Mouse (Mus musculus): Measurements from ENCODE around the gene Nol10. TPM values are rescaled to one million over a fixed set of nuclear protein-coding genes. Genes with fewer than 3 reads are reported as not detected.

Gene Nol10
- total RNA-seq (2021): 10 to 100 TPM; 19.7 to 20.7 TPM
- long read RNA-seq, experiment 1, transcript Nol10-201 (21 exons, 3,021 nt): major isoform, 12 of 14 reads
- long read RNA-seq, experiment 1, partial matches to known transcripts: 1 of 14 reads
- long read RNA-seq, experiment 1, other reads (novel, unspliced or antisense): 1 of 14 reads
- long read RNA-seq, experiment 2, transcript Nol10-201 (21 exons, 3,021 nt): major isoform, 11 of 16 reads
- long read RNA-seq, experiment 2, partial matches to known transcripts: 0 of 16 reads
- long read RNA-seq, experiment 2, other reads (novel, unspliced or antisense): 5 of 16 reads

DNA sequence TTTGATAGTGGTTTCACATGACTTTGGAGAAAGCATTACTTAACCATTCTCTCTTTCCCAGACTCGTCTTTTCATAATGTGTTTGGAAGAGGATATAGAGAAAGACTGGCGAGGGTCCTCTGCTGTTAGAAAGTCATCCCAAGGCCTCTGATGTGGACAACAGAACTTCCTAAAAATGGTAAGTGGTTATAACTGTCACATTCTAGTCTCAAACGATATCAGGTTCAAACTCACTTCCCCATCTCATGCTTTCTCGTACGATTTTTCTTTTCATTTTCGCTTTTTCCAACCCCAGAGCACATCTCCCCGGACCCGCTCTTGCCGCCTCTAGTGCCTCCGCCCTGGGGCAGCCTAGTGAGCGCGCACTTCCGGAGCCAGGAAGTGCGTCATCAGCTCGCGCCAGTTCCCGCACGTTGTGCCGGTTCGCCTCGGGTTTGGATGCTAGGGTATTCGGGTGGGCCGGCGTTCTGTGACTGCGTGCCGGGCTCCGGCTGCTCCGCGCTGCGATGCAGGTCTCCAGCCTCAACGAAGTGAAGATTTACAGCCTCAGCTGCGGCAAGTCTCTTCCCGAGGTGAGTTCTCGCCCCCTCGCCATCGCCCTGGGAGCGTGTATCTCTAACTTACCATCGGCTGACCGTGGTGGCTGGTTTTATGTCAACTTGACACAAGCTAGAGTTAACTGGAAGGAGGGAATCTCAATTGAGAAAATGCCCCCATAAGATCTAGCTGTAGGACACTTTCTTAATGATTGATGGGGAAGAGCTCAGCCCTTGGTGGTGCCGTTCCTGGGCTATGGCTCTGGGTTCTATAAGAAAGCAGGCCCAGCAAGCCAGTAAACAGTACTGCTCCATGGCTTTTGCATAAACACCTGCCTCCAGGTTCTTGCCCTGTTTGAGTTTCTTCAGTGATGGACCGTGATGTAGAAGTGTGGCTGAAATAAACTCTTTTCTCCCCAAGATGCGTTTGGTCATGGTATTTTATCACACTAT, at the start of gene Nol10:
TSS of gene Nol10 (plus strand) at position 411 of the 989 bp plus-strand sequence.
- no peak for TF ChIP-seq CTCF (conservative IDR thresholded peaks at IDR 0.05)
- DNase-seq (ENCODE audit: low spot score in 2 of 2): peak; percentile 88 to 93
- Histone ChIP-seq H3K27ac (peak within 1 kb of the TSS; percentile 92), H3K4me3 (peak within 1 kb of the TSS; percentile 90)

DNA sequence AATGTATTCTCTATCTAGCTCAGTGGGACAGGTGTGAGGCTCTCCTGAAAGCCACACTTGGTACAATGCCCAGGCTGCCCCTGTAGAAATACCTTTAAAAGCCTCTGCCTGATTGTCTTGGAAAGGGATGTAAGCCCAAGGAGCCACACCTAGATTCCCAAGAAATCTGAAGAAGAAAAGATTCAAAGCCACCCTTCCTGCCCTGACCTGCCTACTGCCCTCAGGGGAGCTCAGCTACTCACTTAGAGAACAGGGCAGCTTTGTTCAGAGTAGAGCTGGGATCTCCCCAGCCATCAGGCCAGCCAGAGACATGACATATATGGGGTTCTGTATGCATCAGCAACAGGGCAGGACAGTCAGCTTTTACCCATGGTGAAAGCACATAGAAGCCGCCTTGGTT, 48.4 kb upstream of the Nol10 start:
- no peak for TF ChIP-seq CTCF (conservative IDR thresholded peaks at IDR 0.05)
- Histone ChIP-seq H3K4me3 (no peak overlapping the region), H3K27ac (no peak overlapping the region)
- DNase-seq (ENCODE audit: low spot score in 2 of 2): no peak

DNA sequence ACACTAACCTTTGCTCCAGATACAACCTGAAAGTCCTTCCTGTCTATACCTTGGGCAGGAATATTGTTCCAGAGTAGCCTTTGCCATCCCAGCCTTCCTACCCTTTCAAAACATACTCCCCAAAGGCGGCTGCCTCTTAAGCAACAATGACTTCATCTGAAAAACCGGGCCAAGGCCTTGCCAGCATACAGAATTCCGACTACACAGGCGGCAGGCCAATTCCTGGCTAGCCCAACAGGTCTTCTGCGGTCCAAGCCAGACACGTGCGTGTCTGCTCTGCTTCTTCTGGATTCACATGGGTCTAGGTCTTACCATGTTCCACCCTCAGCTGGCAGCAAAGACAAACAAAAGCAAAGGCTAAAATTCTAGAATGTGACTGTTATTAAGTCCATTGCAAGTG, 42.8 kb upstream of the Nol10 start:
- DNase-seq (ENCODE audit: low spot score in 2 of 2): no peak

DNA sequence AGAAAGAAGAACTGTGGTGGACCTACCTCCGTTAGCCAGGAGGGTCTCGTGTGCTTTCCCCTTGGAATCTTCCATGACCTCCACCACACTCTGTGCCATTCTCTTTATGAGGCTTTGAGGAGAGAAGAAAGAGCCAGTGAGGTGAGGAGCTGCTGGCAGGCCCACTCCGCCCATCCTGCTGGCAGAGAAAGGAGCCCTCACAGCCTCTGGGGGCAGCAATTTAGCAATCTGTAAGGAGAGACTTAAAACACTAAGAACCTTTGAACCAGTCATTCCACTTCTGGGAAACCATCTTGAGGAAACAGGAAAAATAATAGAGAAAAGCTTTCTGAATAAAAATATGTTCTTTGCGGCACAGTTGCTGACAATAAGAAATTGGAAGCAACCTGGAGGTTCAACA, 40.0 kb upstream of the Nol10 start:
- Histone ChIP-seq H3K4me3 (no peak overlapping the region), H3K27ac (no peak overlapping the region)
- no peak for DNase-seq (ENCODE audit: low spot score in 2 of 2)
- TF ChIP-seq CTCF (conservative IDR thresholded peaks at IDR 0.05): no peak

More for the DNA sequence above, 42.8 kb upstream of the Nol10 start:
- TF ChIP-seq CTCF (conservative IDR thresholded peaks at IDR 0.05): no peak
- Histone ChIP-seq H3K27ac (no peak overlapping the region), H3K4me3 (no peak overlapping the region)

DNA sequence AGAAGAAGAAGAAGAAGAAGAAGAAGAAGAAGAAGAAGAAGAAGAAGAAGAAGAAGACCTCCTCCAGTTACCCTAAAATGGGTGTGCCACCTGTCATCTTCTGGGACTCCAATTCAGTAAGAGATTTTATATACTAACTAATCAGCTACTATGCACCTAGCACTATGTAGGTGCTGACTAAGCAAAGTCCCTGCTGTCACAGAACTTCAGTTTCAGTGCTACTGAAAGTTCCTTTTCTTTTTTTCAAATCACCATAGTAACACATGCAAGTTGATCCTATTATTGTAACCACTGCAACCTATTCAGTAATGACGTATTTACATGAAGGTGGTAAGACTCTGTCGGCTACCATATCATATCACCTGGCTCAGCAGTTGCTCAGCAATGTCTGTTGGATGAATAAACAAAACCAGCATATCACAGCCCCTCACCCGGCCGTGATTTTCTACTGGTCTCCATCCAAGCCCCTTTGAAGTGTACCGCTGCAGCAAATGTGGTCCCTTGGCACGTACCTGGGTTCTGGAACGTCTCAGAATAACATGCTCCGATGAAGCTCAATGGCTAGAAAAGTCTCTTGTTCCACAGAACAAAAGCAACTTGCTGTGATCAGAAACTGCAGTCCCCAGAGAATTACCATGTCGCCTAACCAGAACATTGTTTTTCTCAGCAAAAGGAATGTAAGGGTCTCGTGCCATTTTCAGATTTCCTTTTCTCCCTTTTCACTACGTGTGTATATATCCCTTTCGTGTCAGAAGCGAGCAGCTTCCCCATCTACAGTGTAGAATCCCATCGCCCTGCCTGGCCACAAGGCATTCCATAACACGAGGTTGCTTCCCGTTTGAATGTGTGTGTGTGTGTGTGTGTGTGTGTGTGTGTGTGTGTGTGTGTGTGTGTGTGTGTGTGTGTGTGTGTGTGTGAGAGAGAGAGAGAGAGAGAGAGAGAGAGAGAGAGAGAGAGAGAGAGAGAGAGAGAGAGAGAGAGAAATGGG, 37.1 kb upstream of the Nol10 start:
- no peak overlapping the region for H3K4me3 ChIP-seq
- H3K27ac ChIP-seq: no peak overlapping the region
- no peak for TF ChIP-seq CTCF (conservative IDR thresholded peaks at IDR 0.05)
- DNase-seq (ENCODE audit: low spot score in 2 of 2): no peak

DNA sequence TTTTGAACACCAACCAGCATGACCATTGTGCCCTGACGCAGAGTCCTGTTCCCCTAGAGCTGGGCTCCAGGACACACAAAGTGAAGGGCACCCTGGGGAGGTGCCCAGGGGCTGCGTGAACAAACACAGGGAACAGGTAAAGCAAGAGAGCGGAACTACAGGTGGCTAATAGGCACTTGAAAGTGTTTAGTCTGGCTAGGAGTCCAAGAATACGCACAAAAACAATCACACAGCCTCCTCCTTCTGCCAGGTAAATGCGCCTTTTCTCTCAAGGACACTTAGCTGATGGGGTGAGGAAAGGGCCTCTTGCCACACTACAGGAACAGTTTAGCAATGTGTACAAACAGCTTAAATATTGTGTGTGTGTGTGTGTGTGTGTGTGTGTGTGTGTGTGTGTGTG, 32.2 kb upstream of the Nol10 start:
- H3K27ac ChIP-seq: no peak overlapping the region
- no peak overlapping the region for H3K4me3 ChIP-seq
- no peak for TF ChIP-seq CTCF (conservative IDR thresholded peaks at IDR 0.05)
- DNase-seq (ENCODE audit: low spot score in 2 of 2): no peak

DNA sequence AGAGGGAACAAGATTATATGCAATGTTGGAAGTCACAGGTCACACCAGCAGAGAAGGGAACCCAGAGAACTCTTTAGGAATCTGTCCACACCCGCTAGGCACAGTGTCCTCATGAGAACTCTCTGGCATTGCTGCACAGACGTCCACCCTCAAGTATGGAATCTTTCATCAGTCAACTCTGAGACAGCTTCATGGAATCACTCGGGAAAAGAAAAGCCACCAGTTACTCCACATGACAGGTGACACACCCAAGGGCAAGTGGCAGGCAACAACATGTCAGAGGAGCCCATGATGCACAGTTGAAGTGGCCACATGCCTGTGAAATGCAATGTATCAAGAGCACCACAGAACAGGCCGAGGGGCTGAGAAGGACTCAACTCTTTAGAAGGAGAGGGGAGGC, 30.3 kb upstream of the Nol10 start:
- TF ChIP-seq CTCF (conservative IDR thresholded peaks at IDR 0.05): no peak
- no peak for DNase-seq (ENCODE audit: low spot score in 2 of 2)
- H3K27ac ChIP-seq: no peak overlapping the region
- no peak overlapping the region for H3K4me3 ChIP-seq

DNA sequence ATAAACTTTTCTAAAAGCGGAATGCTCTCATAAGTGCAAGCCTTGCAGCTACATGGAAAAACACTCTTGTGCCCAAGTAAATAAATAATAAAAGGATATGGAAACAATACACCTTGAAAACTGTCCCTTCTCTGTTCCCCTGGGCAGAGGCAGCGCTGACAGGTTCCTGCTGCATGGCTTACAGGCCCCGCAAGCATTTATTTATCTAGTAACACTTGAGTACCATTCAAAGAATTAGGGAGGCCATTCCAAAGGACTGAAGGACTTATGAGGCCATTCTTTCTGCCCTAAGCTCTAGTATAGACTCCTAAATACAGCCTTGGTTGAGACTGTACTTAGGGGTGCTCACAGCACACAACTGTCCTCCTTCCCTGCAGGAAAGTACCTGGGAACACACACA, 29.8 kb upstream of the Nol10 start:
- DNase-seq (ENCODE audit: low spot score in 2 of 2): no peak
- Histone ChIP-seq H3K27ac (no peak overlapping the region), H3K4me3 (no peak overlapping the region)
- no peak for TF ChIP-seq CTCF (conservative IDR thresholded peaks at IDR 0.05)

DNA sequence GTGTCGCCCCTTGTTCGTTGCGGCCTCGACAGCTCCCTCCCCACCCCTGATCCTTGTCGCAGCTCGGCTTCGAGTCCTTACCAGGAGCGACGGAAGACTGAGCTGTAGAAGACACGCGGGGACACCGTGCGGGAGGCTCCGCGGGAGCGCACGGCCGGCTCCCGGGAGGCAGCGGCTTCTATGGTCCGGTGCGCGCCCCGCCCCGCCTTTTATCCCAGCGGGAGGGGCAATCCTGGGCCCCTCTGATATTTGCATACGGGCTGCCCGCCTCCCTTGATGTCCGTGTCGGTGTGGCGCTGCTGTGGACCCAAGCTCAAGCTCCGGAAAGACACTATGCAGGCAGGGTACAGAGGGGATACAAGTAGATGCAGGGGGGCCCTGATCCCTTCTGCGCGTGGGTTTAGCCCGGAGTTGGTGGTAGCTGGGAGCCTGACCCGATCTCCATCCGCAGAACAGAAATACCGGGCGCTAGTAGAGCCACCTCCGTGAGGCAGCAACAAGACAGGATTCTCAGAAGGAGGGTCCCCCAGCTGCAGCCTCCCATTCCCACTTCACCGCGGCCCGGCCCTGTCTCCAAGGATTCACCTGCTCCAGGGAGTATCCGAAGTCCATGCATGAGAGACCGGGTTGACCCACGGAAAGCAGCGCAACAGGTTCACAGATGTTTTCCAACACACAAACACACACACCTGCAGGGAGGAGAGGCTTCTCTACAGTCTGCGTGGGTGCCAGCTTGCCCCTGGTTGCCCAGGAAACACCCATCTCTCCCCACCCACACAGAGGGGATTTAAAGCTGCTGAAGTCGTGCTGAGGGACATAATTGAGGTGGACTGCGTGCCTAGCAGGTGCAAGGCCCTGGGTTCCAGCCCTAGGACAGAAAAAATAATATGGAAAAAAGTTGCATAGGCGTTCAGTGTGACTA, 23.4 kb upstream of the Nol10 start:
- Histone ChIP-seq H3K27ac (peak overlapping the region; percentile 32; the same call in 1 of the 2 replicates), H3K4me3 (peak overlapping the region; percentile 59)
- DNase-seq (ENCODE audit: low spot score in 2 of 2): peak in 1 of 2 experiments; percentile 6
- TF ChIP-seq CTCF (conservative IDR thresholded peaks at IDR 0.05): no peak

DNA sequence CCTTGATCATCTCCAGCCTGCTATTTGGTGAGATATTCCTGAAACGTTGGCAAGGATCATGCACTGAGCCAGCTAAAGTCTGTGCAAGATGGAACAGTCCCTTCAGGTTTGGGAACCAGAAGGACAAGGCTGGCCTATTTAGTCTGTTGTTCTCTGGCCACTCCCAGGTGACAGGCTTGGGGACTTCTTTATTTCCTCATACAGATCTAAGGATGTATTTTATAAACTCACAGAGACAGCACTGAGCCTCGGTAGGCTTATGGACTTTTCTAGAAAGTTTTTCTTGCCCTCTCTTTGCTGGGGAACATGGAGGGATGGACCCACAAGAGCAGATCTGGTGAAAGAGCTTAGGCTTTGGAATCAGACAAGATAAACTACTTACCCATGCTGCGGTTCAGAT, 19.0 kb upstream of the Nol10 start, which contains the start of gene Atp6v1c2:
TSS of gene Atp6v1c2 (minus strand) at position 101 of the 400 bp plus-strand sequence.
- H3K27ac ChIP-seq: no peak within 1 kb of the TSS
- no peak for TF ChIP-seq CTCF (conservative IDR thresholded peaks at IDR 0.05)
- no peak for DNase-seq (ENCODE audit: low spot score in 2 of 2)
- no peak within 1 kb of the TSS for H3K4me3 ChIP-seq

DNA sequence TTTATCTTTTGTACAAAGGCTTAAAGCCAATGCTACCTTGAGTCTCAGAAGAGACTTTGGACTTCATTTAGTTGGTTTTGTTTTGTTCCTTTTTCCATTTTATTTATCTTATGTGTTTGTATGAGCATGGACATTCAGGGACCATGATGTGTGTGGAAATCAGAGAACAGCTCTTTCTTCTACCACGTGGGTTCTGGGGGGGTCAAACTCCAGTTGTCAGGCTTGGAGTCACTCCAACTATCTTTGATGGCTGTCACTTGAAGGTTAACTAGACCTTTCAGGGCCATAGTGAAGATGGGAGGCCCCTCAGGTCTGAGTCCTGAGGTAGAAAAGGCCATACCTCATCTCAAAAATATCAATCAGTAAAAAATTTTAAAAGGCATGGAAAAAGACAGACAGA, 14.8 kb upstream of the Nol10 start:
- H3K4me3 ChIP-seq: no peak overlapping the region
- no peak for DNase-seq (ENCODE audit: low spot score in 2 of 2)
- no peak overlapping the region for H3K27ac ChIP-seq
- no peak for TF ChIP-seq CTCF (conservative IDR thresholded peaks at IDR 0.05)

All from layer of hippocampus, adult 2 months (tissue).